Mouse (Mus musculus) kidney, postnatal 4 days (tissue): ENCODE measurements at regions not wholly inside any gene's neighbourhood (a gene's known extent, or its start where the extent isn't known, plus 50 kb on each side); places are given as distances from the start of the nearest gene placed in this dataset.
A peak's percentile ranks its signal among the peaks of the same experiment; 100 is the strongest.

ENCODE experiments used
- DNase-seq, 2 experiments: peaks; one replicate each; pipeline ENCODE4 v3.0.0; 2021; ENCODE audit warnings: mixed read lengths in 2 of 2

GRCm38 (mm10) chr12:31130434-31130833, 56.8 kb downstream of the Fam110c start:
- DNase-seq = no peak

- DNase-seq = peak in 1 of 2 experiments; percentile 45
These were observed 60.9 kb downstream of the Fam110c start for GRCm38 (mm10) chr12:31134465-31134992.

- no peak for DNase-seq
These were observed 62.7 kb downstream of the Fam110c start for GRCm38 (mm10) chr12:31136364-31136763.

- DNase-seq = no peak
These were observed 63.2 kb downstream of the Fam110c start for GRCm38 (mm10) chr12:31136911-31137310.

GRCm38 (mm10) chr12:31137431-31137830, 63.8 kb downstream of the Fam110c start:
- DNase-seq = no peak

GRCm38 (mm10) chr12:31139853-31140252, 66.2 kb downstream of the Fam110c start:
- no peak for DNase-seq

- no peak for DNase-seq
These were observed 69.6 kb downstream of the Fam110c start for GRCm38 (mm10) chr12:31143266-31143665.

GRCm38 (mm10) chr12:31145032-31145781, 71.5 kb downstream of the Fam110c start:
- DNase-seq = peak in 1 of 2 experiments; percentile 11

GRCm38 (mm10) chr12:31148417-31149356, 75.0 kb downstream of the Fam110c start:
- peak in 1 of 2 experiments; percentile 50 for DNase-seq

GRCm38 (mm10) chr12:31153720-31154119, 80.1 kb downstream of the Fam110c start:
- peak in 1 of 2 experiments; percentile 32 for DNase-seq

GRCm38 (mm10) chr12:31154608-31155011, 80.9 kb downstream of the Fam110c start:
- peak; percentile 39 to 52 for DNase-seq

- DNase-seq = peak in 1 of 2 experiments; percentile 55
These were observed 82.6 kb downstream of the Fam110c start for GRCm38 (mm10) chr12:31156154-31156720.

- no peak for DNase-seq
These were observed 83.1 kb upstream of the Gm6993 start for GRCm38 (mm10) chr12:31157453-31157852.

- no peak for DNase-seq
These were observed 82.7 kb upstream of the Gm6993 start for GRCm38 (mm10) chr12:31157890-31158289.

GRCm38 (mm10) chr12:31158885-31159284, 81.7 kb upstream of the Gm6993 start:
- DNase-seq = no peak

GRCm38 (mm10) chr12:31159378-31159777, 81.2 kb upstream of the Gm6993 start:
- DNase-seq = no peak

GRCm38 (mm10) chr12:31168221-31168890, 72.2 kb upstream of the Gm6993 start:
- peak in 1 of 2 experiments; percentile 42 for DNase-seq

- no peak for DNase-seq
These were observed 70.5 kb upstream of the Gm6993 start for GRCm38 (mm10) chr12:31170111-31170510.

- DNase-seq = no peak
These were observed 69.9 kb upstream of the Gm6993 start for GRCm38 (mm10) chr12:31170546-31171160.

GRCm38 (mm10) chr12:31171992-31172391, 68.6 kb upstream of the Gm6993 start:
- no peak for DNase-seq

- no peak for DNase-seq
These were observed 67.9 kb upstream of the Gm6993 start for GRCm38 (mm10) chr12:31172451-31173318.
